Mouse (Mus musculus): ENCODE results near the gene Sparc. TPM values are rescaled to one million over a fixed set of nuclear protein-coding genes. Genes with fewer than 3 reads are reported as not detected.

Gene Sparc
- polyA plus RNA-seq, 1 experiment from 2014 or later: 3,340 TPM

- ATAC-seq (ENCODE audit: low read depth) (no peak), DNase-seq (ENCODE audit: low spot score) (no peak)
- Histone ChIP-seq H3K4me1 (ENCODE audit: control insufficient read depth, insufficient read depth, low read length) (no peaks in the 10 kb centered on the region), H3K27me3 (replicated peaks; ENCODE audit: control insufficient read depth, insufficient read depth, low read length) (no peaks in the 10 kb centered on the region), H3K4me3 (ENCODE audit: low read depth, low read length) (no peak overlapping the region), H3K27ac (replicated peaks; ENCODE audit: low read depth, low read length) (peak overlapping the region; percentile 16), H3K36me3 (ENCODE audit: control insufficient read depth, insufficient read depth, low read length) (peaks cover 59% of the 10 kb centered on the region), H3K9ac (ENCODE audit: low read depth, low read length) (no peak overlapping the region), H3K4me2 (ENCODE audit: low read depth, low read length) (no peak overlapping the region), H3K9me3 (ENCODE audit: control insufficient read depth, low read length) (no peaks in the 10 kb centered on the region)
- WGBS: 80% methylated on average over 7 of the region's 7 CpGs
Observed at GRCm38 (mm10) chr11:55395073-55395642, 27.8 kb downstream of the Sparc start.

- Histone ChIP-seq H3K4me1 (ENCODE audit: control insufficient read depth, insufficient read depth, low read length) (no peaks in the 10 kb centered on the region), H3K27ac (replicated peaks; ENCODE audit: low read depth, low read length) (peak overlapping the region; percentile 16; the same call in 1 of the 2 replicates), H3K9me3 (ENCODE audit: control insufficient read depth, low read length) (no peaks in the 10 kb centered on the region), H3K36me3 (ENCODE audit: control insufficient read depth, insufficient read depth, low read length) (peaks cover 53% of the 10 kb centered on the region), H3K4me3 (ENCODE audit: low read depth, low read length) (no peak overlapping the region), H3K4me2 (ENCODE audit: low read depth, low read length) (no peak overlapping the region), H3K9ac (ENCODE audit: low read depth, low read length) (no peak overlapping the region), H3K27me3 (replicated peaks; ENCODE audit: control insufficient read depth, insufficient read depth, low read length) (no peaks in the 10 kb centered on the region)
- no peak for DNase-seq (ENCODE audit: low spot score)
- ATAC-seq (ENCODE audit: low read depth): no peak
- WGBS: 64% methylated on average over 6 of the region's 6 CpGs
Observed at GRCm38 (mm10) chr11:55394592-55394991, 28.4 kb downstream of the Sparc start.

- Histone ChIP-seq H3K4me3 (ENCODE audit: low read depth, low read length) (no peak overlapping the region), H3K9ac (ENCODE audit: low read depth, low read length) (no peak overlapping the region), H3K4me1 (ENCODE audit: control insufficient read depth, insufficient read depth, low read length) (no peaks in the 10 kb centered on the region), H3K36me3 (ENCODE audit: control insufficient read depth, insufficient read depth, low read length) (peaks cover 32% of the 10 kb centered on the region), H3K9me3 (ENCODE audit: control insufficient read depth, low read length) (no peaks in the 10 kb centered on the region), H3K4me2 (ENCODE audit: low read depth, low read length) (0 out of 2 replicates have a peak overlapping the region, but pooled peaks have one; percentile 5), H3K27me3 (replicated peaks; ENCODE audit: control insufficient read depth, insufficient read depth, low read length) (no peaks in the 10 kb centered on the region), H3K27ac (replicated peaks; ENCODE audit: low read depth, low read length) (no peak overlapping the region)
- DNase-seq (ENCODE audit: low spot score) (peak; percentile 63), ATAC-seq (ENCODE audit: low read depth) (no peak)
- WGBS: 31% methylated on average over 10 of the region's 10 CpGs
Observed at GRCm38 (mm10) chr11:55392474-55392873, 30.5 kb downstream of the Sparc start.

- H3K9me3 ChIP-seq (ENCODE audit: control insufficient read depth, low read length): no peaks in the 10 kb centered on the region
- H3K27me3 ChIP-seq (replicated peaks; ENCODE audit: control insufficient read depth, insufficient read depth, low read length): no peaks in the 10 kb centered on the region
- DNase-seq (ENCODE audit: low spot score): peak; percentile 92
- no peaks in the 10 kb centered on the region for H3K4me1 ChIP-seq (ENCODE audit: control insufficient read depth, insufficient read depth, low read length)
- WGBS: 0% methylated on average over 2 of the region's 2 CpGs
- peak; percentile 19; the same call in 1 of the 2 replicates for ATAC-seq (ENCODE audit: low read depth)
- H3K27ac ChIP-seq (replicated peaks; ENCODE audit: low read depth, low read length): no peak overlapping the region
- H3K4me3 ChIP-seq (ENCODE audit: low read depth, low read length): no peak overlapping the region
- no peak overlapping the region for H3K4me2 ChIP-seq (ENCODE audit: low read depth, low read length)
- H3K36me3 ChIP-seq (ENCODE audit: control insufficient read depth, insufficient read depth, low read length): peaks cover 11% of the 10 kb centered on the region
- H3K9ac ChIP-seq (ENCODE audit: low read depth, low read length): no peak overlapping the region
Observed at GRCm38 (mm10) chr11:55389778-55390177, 33.2 kb downstream of the Sparc start.

GRCm38 (mm10) chr11:55387576-55387975, 35.4 kb downstream of the Sparc start:
- 54% methylated on average over 8 of the region's 8 CpGs for WGBS

GRCm38 (mm10) chr11:55386424-55387063, 36.4 kb downstream of the Sparc start:
- H3K27me3 ChIP-seq (replicated peaks; ENCODE audit: control insufficient read depth, insufficient read depth, low read length): no peaks in the 10 kb centered on the region
- H3K4me1 ChIP-seq (ENCODE audit: control insufficient read depth, insufficient read depth, low read length): peaks cover 9% of the 10 kb centered on the region; the same call in 1 of the 2 replicates
- H3K36me3 ChIP-seq (ENCODE audit: control insufficient read depth, insufficient read depth, low read length): no peaks in the 10 kb centered on the region
- H3K4me3 ChIP-seq (ENCODE audit: low read depth, low read length): no peak overlapping the region
- no peak overlapping the region for H3K9ac ChIP-seq (ENCODE audit: low read depth, low read length)
- 11% methylated on average over 11 of the region's 11 CpGs for WGBS
- H3K27ac ChIP-seq (replicated peaks; ENCODE audit: low read depth, low read length): no peak overlapping the region
- DNase-seq (ENCODE audit: low spot score) (peak; percentile 92), ATAC-seq (ENCODE audit: low read depth) (peak; percentile 53)
- no peak overlapping the region for H3K4me2 ChIP-seq (ENCODE audit: low read depth, low read length)
- no peaks in the 10 kb centered on the region for H3K9me3 ChIP-seq (ENCODE audit: control insufficient read depth, low read length)

More at GRCm38 (mm10) chr11:55387576-55387975, 35.4 kb downstream of the Sparc start:
- peak; percentile 62 for DNase-seq (ENCODE audit: low spot score)
- H3K4me3 ChIP-seq (ENCODE audit: low read depth, low read length): no peak overlapping the region
- no peaks in the 10 kb centered on the region for H3K36me3 ChIP-seq (ENCODE audit: control insufficient read depth, insufficient read depth, low read length)
- H3K27ac ChIP-seq (replicated peaks; ENCODE audit: low read depth, low read length): no peak overlapping the region
- no peak overlapping the region for H3K4me2 ChIP-seq (ENCODE audit: low read depth, low read length)
- no peak for ATAC-seq (ENCODE audit: low read depth)
- H3K4me1 ChIP-seq (ENCODE audit: control insufficient read depth, insufficient read depth, low read length): peaks cover 9% of the 10 kb centered on the region; the same call in 1 of the 2 replicates
- no peaks in the 10 kb centered on the region for H3K27me3 ChIP-seq (replicated peaks; ENCODE audit: control insufficient read depth, insufficient read depth, low read length)
- H3K9me3 ChIP-seq (ENCODE audit: control insufficient read depth, low read length): no peaks in the 10 kb centered on the region
- no peak overlapping the region for H3K9ac ChIP-seq (ENCODE audit: low read depth, low read length)

GRCm38 (mm10) chr11:55383463-55384045, 39.4 kb downstream of the Sparc start:
- 12% methylated on average over 6 of the region's 6 CpGs for WGBS
- Histone ChIP-seq H3K9me3 (ENCODE audit: control insufficient read depth, low read length) (no peaks in the 10 kb centered on the region), H3K27me3 (replicated peaks; ENCODE audit: control insufficient read depth, insufficient read depth, low read length) (no peaks in the 10 kb centered on the region), H3K4me3 (ENCODE audit: low read depth, low read length) (no peak overlapping the region), H3K4me2 (ENCODE audit: low read depth, low read length) (no peak overlapping the region), H3K27ac (replicated peaks; ENCODE audit: low read depth, low read length) (peak overlapping the region; percentile 71), H3K36me3 (ENCODE audit: control insufficient read depth, insufficient read depth, low read length) (no peaks in the 10 kb centered on the region), H3K4me1 (ENCODE audit: control insufficient read depth, insufficient read depth, low read length) (peaks cover 14% of the 10 kb centered on the region; the same call in 1 of the 2 replicates), H3K9ac (ENCODE audit: low read depth, low read length) (no peak overlapping the region)
- peak; percentile 91 for DNase-seq (ENCODE audit: low spot score)
- ATAC-seq (ENCODE audit: low read depth): peak; percentile 82

GRCm38 (mm10) chr11:55380908-55381307, 42.1 kb downstream of the Sparc start:
- no peak for ATAC-seq (ENCODE audit: low read depth)
- Histone ChIP-seq H3K4me1 (ENCODE audit: control insufficient read depth, insufficient read depth, low read length) (peaks cover 19% of the 10 kb centered on the region; the same call in 1 of the 2 replicates), H3K27me3 (replicated peaks; ENCODE audit: control insufficient read depth, insufficient read depth, low read length) (no peaks in the 10 kb centered on the region), H3K36me3 (ENCODE audit: control insufficient read depth, insufficient read depth, low read length) (no peaks in the 10 kb centered on the region), H3K9ac (ENCODE audit: low read depth, low read length) (no peak overlapping the region), H3K4me3 (ENCODE audit: low read depth, low read length) (no peak overlapping the region), H3K4me2 (ENCODE audit: low read depth, low read length) (no peak overlapping the region), H3K27ac (replicated peaks; ENCODE audit: low read depth, low read length) (no peak overlapping the region), H3K9me3 (ENCODE audit: control insufficient read depth, low read length) (no peaks in the 10 kb centered on the region)
- DNase-seq (ENCODE audit: low spot score): peak; percentile 72
- 49% methylated on average over 6 of the region's 6 CpGs for WGBS
